Mouse (Mus musculus): Measurements from ENCODE around the gene Khdc3.
"Not testable (repeated sequence)": the region's sequence is repeated elsewhere in the genome, so short reads cannot be mapped to it uniquely, and the experiment has no call there.

The Khdc3 gene

DNA sequence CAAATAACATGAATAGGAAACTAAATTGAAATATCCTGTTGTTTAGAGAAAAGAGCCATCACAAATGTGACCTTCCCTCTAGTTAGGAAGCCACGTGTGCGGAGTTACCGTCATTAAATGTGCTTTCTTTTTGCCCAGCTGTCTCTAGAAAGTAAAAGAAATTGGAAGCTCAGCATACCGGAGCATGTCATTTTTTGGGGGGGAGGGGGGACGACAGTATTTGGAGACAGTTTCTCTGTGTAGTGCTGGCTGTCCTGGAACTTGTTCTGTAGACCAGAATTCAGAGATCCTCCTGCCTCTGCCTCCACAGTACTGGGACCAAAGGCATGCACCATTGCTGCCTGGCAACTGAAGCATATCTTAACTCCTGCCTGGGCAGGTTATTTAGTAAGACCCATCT lies at the start of gene Khdc3:
Gene Khdc3 (plus strand): TSS at position 301 of the 400 bp plus-strand sequence.
- no peak for DNase-seq (ENCODE audit: low spot score)

DNA sequence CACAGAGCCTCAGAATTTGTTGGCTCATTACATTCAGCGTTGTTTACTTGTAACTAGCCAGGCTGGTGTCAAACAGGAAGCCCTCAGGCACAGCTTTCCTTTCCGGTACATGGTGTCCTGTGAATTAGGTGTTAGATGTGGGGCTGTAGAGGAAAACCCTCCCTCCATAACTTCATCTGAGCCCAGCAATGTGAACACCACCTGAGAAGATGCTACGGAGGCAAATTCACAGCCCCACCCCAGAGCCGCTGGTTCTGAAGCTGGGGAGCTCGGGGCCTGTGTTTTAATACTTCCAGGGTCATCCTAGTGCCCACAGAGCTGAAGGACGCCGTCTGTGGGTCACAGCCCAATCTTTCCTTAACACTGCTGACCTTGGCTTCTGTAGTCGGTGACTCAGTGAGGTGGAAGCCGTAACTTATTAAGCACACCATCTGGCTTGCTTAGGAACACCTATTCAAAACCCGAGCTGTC lies 46.2 kb upstream of the Khdc3 start:
- no peak for DNase-seq (ENCODE audit: low spot score)

DNA sequence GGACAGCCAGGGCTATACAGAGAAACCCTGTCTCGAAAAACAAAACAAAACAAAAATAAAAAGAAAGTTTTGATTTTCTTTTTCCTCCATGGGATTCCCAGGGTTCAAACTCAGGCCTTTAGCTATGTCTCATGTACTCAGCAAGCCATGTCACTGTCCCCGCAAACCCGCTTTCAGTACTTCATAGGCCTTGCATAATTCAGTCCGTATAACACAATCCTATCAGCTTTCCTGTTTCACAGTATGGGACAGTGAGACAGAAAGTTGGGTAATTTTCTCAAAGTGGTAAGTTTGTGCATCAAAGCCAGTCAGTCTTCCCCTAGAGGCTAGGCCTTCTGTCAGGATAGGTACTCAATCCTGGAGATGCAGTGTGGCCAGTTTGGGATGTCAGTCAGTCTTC lies 42.4 kb upstream of the Khdc3 start:
- no peak for DNase-seq (ENCODE audit: low spot score)

DNA sequence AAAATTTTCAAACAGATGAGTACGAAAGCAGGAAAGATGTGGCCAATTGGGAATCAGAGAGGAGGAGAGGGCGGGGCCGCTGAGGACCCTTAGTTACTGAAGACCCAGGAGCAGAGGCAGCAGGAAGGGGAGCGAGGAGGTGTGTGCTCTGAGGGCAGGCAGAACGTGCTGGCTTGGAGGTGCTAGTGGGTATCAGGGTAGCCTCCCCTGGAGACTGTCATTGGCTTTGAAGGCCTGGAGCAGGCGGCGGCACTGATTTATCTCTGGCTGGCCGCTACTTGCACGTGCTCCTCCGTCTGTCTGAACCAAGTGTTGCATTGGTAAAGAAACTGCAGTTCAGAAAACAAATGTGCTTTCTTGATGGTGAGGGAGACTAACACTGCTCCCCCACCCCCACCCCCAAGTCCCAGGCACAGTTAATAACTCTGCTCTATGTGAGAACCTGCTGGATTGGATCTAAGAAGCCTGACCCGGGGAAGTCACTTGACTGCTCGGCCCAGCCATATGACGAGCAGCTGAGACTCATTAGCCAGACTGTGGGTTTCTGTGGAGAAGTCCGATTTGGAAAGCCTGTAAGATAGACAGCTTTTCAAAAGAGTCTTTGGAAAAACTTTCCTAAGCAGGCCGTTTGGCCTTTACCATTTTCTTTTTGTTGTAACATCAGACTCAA lies 37.9 kb upstream of the Khdc3 start:
- no peak for DNase-seq (ENCODE audit: low spot score)

DNA sequence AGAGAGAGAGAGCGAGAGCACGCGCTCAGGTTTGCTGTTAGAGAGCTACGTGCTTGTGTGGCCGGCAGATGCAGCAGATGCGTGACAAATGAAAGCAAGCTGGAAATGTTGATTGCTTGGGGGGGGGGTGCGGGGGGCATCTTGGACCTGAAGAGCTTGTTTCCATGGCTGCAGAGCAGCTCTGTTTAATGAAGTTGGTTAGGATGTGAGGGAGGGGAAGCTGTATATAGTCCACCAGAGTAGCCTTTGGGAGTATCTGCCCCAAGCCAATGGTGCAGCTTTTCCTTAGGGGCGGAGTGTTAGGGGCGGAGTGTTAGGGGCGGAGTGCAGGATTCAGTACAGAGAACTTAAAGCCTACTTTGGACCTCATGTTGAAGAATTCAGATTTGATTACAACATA lies 34.5 kb upstream of the Khdc3 start:
- DNase-seq (ENCODE audit: low spot score), result no peak

DNA sequence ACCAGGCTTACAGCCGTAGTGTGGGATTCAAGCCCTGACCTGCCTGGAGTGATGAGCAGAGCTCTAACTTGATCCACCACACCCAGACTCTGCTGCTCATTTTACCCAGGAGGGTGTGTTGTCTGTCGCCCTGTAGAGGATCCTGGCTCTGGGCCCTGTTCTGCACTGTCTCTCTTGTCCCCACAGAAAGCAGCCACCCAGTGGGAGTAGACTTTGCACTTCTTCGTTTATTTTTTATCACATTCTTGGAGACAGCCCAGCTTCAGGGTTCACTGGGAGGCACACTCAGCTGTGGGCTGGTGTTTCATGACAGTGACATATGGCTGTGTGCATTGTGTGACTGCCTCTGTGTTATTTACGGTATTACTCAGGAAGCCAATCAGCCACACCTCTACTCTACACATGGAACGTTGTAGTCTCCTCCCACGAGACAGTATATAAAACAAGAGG lies 33.4 kb upstream of the Khdc3 start:
- peak; percentile 43 for DNase-seq (ENCODE audit: low spot score)

DNA sequence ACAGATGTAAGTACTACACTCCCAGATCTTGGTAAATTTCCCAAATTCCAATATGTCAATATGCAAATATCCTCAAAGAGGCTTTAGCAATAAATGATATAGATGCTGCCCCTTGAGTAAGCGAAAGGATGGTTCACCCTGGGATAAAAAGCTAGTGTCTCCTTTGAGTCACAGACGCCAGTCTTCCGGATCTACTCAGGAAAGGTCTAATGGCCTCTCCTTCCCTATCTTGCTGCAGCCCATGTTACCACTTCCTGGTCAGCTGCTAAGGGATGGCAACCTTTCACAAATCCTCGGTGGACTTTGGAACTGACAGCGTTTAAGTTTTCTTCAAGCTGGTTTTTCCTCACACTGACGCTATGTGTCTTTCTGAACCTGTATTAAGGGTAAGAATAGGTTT lies 32.9 kb upstream of the Khdc3 start:
- DNase-seq (ENCODE audit: low spot score), result no peak

DNA sequence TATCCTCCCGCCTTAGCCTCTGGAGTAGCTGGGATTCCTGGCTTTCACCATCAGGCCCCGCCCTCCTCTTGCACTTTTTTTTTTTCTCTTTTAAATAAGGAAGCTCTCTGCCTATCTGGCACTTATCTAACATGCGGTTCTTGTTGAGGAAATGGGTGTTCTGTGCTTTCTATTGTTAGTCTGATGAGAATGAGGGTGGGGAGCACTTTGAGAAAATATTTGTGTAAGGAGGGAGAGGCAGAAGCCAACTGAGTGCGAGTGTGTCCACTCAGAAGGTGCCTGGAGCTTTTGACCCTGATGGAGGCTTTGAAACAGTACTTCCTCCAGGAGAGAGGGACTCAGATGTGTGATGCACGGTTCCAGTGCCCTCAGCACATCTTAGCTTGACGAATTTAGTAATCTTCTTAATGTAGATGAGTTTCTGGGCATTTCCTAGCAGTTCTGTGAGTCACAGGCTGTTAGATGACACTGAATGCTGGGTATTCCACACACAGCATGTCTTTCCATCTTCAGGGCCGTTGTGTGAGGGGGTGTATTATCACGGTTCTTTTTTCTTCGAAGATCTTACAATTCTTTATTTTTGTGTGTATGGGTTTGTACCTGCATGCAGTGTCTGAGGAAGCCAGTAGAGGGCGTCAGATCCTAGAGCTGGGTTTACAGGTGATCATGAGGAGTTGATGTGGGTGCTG lies 30.5 kb upstream of the Khdc3 start:
- DNase-seq (ENCODE audit: low spot score), result no peak

DNA sequence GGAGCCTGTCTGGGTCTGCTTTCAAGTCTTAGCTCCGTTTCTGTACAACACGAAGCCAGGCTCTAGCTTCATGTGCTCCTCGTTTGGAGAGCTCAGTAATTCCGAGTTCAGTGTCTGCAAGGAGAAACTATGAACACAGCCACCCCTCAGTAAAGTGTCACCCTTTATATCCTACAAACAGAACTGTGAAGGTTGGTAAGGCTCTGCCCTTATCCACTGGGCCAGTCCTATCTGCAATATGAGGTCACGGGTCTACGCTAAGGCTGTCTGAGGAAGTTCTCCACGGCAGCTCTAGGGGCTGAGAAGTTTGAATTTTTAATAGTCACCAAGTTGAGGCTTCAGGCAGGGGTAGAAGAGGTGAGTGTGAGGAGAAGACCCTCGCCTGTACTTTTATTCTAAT lies 29.2 kb upstream of the Khdc3 start:
- DNase-seq (ENCODE audit: low spot score), result no peak

DNA sequence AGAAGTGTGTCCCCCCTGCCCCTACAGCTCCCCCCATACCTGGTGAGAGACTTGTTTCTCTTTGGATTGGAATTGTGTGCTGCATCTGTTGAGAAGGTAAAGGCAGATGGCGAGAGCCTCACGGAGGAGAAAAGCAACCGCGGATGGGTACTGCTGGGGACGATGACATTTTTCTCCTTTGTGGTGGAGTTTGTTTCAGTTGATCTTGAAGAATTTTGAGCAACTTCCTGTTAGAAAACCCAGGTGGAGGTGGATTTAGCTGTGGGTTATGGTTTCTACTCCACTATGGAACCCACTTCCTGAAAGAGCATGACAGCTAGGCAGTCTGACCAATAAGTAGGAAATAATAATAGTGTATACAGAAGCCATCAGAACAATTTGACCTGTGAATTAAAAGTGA lies 28.5 kb upstream of the Khdc3 start:
- no peak for DNase-seq (ENCODE audit: low spot score)

DNA sequence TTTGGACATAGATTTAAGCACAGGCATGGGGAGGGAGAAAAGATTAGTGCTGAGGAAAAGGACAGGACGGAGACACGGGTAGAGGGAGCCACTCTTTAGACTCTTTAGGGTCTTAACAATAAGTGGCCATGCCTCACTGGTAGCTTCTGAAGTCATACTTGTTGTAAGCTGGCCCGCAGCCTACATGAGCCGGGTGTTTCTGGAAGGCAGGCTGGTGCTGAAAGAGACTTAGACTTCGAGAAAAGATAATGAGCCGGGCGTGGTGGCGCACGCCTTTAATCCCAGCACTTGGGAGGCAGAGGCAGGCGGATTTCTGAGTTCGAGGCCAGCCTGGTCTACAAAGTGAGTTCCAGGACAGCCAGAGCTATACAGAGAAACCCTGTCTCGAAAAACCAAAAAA lies 22.3 kb upstream of the Khdc3 start:
- not testable (repeated sequence) for DNase-seq (ENCODE audit: low spot score)

DNA sequence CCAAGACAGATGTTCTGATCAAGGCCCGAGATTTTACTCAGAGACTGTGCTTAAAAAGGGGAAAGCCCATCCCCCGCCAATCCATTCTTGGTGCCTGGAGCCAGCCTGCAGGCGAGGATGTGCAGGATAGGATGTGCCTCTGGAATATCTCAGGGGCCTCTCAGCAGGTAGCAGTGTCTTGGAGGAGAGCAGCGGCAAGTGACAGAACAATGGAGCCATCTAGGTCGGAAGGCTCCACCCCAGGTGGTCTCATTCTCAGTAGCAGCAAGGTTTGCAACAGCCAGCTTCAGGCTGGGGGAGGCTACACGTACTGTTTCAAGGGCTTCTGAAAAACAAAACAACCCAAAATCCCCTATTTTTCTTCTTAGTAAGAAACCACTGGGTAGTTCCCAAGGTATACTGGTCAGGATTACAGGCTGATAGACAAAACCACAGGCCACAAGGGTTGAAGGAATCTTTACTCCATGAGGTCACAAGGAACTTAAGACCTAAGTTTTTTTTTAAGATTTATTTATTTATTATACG lies 21.8 kb upstream of the Khdc3 start:
- no peak for DNase-seq (ENCODE audit: low spot score)

DNA sequence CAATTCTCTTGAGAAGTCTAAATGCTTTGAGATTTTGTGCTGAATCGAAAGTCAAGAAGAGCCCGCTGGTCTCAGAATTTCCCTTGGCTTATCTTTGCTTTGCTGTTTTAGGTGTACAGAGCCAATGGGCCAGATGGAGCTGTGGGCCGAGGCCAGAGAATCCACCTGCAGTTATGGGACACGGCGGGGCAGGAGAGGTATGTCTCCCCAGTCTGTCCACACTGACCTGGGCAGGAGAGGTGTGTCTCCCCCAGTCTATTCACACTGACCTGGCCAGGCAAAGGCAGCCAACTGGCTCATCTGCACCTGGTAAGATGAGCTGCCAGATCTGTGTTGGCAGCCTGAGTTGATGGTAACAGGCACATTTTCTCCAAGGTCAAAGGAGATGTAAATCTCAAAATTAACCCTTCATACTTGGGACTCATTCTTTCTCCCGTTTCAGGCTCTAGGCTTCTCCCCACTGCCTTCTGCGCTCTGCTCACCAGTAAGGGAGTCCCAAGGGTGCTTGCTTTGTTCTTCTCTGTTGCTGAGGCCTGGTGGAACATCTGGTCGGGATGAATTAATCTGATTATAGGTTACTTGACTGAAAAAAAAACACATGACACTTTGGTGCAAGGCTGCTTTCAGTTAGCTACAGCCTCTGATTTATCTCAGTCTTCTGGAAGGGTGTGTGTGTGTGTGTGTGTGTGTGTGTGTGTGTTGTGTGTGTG lies 19.2 kb upstream of the Khdc3 start:
- DNase-seq (ENCODE audit: low spot score), result no peak

DNA sequence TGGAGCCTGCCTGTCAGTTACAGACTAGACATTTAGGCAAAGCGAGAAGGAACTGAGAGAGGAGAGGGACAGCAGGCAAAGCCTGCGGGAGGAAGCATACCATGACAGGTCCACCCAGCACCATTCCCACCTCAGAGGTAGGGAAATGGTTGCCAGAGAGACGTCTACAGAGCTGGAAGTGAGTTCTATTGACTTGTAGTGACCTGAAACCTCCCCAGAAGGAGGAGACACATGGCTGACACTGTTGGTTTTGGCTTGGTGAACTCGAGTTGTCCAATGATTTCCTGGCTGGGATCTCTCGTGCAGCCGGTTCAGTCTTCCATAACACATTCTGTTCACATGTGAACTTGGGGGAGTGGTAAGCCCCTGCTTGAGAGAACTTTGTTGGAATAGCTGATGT lies 17.7 kb upstream of the Khdc3 start:
- DNase-seq (ENCODE audit: low spot score), result no peak

DNA sequence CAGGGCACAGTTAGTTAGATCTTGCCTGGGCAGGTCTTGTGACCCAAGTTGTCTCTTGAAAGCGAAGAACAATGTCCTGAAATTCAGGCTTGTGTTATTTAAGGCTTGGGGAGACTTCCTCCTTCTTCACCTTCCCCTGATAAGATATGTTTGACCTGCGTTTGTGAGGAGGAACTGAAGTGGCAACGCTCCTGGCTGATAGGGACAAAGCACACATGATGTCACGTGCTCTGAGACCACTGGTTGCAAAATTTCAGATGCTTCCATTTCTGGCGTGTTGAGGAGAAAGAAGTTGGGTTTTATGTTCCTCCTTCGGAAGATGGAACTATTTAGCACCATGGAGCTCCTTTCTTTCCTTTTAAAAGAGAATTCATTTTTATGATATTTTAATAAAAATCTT lies 15.8 kb upstream of the Khdc3 start:
- DNase-seq (ENCODE audit: low spot score), result no peak

DNA sequence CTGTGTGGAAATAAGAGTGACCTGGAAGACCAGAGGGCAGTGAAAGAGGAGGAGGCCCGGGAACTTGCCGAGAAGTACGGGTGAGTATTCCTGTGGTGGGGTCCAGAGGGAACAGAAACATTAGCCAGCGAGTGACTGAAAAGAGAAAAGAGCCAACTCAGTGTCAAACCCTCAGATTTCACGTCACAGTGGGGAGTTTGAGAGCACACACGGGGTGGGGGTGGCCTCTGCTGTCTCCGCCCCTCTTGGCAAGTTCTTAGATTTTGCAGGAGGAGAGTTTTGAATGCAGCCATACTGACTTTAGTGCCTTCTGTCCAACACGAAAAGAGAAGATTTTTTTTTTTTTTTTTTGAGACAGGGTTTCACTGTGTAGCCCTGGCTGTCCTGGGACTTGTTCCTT lies 14.5 kb upstream of the Khdc3 start:
- no peak for DNase-seq (ENCODE audit: low spot score)

DNA sequence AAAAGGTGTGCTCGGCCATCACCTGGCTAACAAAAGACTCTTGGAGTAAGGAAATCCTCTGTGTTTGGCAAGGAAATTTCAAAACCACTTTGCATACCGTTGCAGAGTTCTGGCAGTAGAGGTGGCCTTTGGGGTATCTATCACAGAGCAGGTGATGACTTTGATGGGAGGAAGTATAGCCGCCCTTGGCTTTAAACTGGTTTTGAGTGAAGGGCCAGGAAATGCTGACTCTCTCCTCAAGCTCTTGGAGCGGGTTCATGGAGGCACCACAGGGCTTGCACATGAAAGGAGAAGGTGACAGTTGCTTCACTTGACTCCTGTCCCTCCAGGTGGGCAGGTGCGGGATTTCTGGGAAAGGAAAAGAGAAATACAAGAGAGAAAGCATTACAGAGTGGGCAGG lies 14.1 kb upstream of the Khdc3 start:
- no peak for DNase-seq (ENCODE audit: low spot score)

DNA sequence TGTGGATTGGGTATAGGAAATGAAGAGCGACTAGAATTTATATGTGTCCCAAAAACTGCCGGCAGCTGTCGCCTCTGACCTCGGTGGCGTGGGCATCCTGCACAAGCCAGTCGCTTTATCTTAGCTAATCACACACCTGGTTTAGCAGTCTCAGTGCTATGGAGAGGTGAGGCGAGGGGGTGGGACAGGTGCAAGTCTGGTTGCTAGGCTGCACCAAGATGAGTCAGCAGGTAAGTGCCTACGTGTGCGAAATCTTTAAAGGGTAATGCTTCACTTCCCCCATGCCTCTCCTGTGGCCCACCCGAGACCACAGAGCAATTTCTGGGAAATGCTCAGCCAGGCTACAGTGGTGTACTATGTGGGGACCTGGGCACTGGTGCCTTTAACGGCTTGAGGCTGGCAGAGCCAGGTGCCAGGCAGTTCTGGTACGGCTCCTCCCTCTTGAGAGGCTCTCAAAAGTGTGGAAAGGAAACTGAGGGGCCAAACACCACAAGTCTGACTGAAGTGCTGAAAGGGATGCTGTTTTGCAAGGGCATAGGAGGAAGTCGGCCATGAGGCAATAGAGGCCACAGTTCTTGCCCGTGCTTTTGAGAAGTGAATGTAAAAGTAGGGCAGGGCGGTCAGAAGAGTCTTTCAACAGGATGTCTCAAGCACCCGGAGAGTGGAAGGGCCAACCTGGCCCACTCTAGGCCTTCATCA lies 12.3 kb upstream of the Khdc3 start:
- peak; percentile 62 for DNase-seq (ENCODE audit: low spot score)

DNA sequence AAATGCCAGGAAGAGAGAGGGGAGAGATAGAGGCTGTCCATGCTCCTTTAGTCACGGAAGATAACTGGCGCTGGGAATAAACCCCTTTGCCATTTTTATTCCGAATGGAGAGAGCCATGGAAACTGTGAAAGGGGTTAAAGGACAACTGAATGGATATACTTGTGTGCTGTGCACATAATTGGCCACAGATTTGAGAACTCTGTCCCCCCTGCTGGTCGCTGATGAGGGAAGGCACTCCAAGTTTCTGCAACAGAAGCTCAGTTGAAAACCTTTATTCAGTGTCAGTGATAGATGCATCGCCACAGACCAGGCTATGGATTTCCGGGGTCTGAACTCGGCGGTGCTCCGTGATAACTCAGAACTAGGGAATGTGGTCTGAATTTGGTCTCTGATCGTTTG lies 11.5 kb upstream of the Khdc3 start:
- DNase-seq (ENCODE audit: low spot score), result no peak

DNA sequence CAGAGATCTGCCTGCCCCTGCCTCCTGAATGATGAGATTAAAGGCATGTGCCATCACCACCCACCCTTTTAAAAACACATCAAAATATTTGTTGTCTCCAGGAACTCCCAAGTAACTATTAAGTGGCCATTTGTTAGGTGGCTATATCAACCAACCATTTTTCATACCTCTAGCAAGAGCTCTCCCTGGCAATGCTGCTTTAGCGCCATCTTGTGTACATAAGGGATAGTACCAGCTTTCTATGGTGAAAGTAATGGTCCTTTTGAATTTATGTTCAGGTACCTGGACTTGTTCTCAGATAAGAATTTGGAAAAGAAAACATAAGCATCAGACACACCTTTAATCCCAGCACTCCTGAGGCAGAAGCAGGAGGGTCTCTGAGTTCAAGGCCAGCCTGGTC lies 9.9 kb upstream of the Khdc3 start:
- DNase-seq (ENCODE audit: low spot score), result peak; percentile 60

DNA sequence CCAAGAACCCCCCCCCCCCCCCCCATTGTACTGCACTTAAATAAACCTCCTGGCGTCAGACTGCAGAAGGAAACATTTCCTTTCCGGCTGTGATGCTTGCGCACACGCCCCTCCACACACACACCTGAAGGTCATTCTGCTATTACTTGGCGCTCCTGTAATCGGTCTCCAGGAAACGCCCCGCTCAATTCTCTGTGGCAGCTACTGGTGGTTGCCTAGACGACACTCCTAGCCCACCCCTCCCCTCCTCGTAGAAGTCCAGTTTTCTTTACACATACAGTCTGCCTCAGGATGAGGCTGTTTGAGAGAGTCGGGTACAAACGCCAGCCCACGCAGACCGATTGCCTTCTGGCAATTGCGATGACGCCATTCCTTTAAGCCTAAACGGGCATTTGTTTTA lies 7.1 kb upstream of the Khdc3 start:
- DNase-seq (ENCODE audit: low spot score), result no peak

DNA sequence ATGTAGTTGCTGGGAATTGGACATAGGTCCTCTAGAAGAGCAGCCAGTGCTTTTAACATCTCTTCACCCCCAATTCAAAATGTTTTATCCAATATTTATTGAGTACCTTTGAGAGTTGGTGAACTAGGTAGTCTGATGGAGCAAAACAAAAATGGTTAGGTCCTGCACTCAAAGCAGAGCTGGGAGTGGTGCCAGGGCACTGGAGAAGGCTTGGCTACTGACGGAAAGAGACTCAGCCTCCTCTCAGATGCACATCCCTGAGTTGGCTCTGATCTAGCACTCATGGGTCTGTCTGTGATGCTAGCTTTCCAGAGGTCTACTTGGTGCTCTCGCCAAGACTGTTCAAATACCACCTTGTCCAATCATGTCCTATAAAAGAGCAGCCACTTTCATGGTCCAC lies 3.7 kb upstream of the Khdc3 start:
- no peak for DNase-seq (ENCODE audit: low spot score)
